Mouse (Mus musculus) Patski (cell line): ENCODE data around the gene Slc26a8. TPM values are rescaled to one million over a fixed set of nuclear protein-coding genes. Genes with fewer than 3 reads are reported as not detected.

Experiments
- ATAC-seq: fragments of 100-300 bp; one replicate; pipeline ENCODE4 v1.8.0; 2021
- CTCF ChIA-PET: fragments of 350-600 bp; sonication (Branson Sonifier 250); formaldehyde crosslinking; loops from one replicate; lab custom pipeline; 2022; ENCODE audit warnings: inconsistent platforms; lab: Charles Lee
- POLR2A ChIA-PET: fragments of 350-600 bp; sonication (Branson Sonifier 250); formaldehyde crosslinking; loops from one replicate; lab custom pipeline; 2022; ENCODE audit warnings: antibody characterized with exemption, inconsistent platforms; lab: Charles Lee
- DNase-seq: peaks from one replicate; pipeline ENCODE4 v3.0.0-alpha.2; 2011; ENCODE audit warnings: low read depth, low spot score
- H3K27me3 ChIP-seq: fragments of 371-371 bp; one replicate; pipeline ENCODE4 v1.5.1; 2021
- CTCF ChIP-seq: fragments of 100-300 bp; IDR thresholded peaks from one replicate; pipeline ENCODE4 v1.5.1; 2021
- in situ Hi-C: fragments of 300-500 bp; cut with MboI; formaldehyde crosslinking; loops from 3 replicates; pipeline ENCODE4 v1.11.1; 2018; ENCODE audit warnings: low pct_unique_long_range_greater_than_20kb, mixed read lengths
- polyA plus RNA-seq: library from polyadenylated mRNA; unstranded; gene quantifications from one replicate; pipeline ENCODE4 v1.2.3, GENCODE M21; 2021

Gene Slc26a8
- polyA plus RNA-seq, 1 experiment from 2014 or later, result 0.73 TPM

GRCm38 (mm10) chr17:28691687-28692340 is 1.8 kb upstream of the Slc26a8 start:
- in situ Hi-C loops, result no loop called here
- no peaks in the 10 kb centered on the region for H3K27me3 ChIP-seq
- POLR2A ChIA-PET, result interaction anchor here (0.7 to 1.8 kb wide), 4 partner anchors 12 to 109 kb away, joined by 3 to 5 read pairs (median 5); partner anchors contain the start of gene Brpf3
- CTCF ChIA-PET, result interaction anchor here (1.3 to 2.7 kb wide), 9 partner anchors 10 to 235 kb away, joined by 3 to 9 read pairs (median 4); no protein-coding TSS in a partner anchor
- DNase-seq (no peak), ATAC-seq (peak; percentile 42)
- TF ChIP-seq CTCF, result peak; percentile 33

DNA sequence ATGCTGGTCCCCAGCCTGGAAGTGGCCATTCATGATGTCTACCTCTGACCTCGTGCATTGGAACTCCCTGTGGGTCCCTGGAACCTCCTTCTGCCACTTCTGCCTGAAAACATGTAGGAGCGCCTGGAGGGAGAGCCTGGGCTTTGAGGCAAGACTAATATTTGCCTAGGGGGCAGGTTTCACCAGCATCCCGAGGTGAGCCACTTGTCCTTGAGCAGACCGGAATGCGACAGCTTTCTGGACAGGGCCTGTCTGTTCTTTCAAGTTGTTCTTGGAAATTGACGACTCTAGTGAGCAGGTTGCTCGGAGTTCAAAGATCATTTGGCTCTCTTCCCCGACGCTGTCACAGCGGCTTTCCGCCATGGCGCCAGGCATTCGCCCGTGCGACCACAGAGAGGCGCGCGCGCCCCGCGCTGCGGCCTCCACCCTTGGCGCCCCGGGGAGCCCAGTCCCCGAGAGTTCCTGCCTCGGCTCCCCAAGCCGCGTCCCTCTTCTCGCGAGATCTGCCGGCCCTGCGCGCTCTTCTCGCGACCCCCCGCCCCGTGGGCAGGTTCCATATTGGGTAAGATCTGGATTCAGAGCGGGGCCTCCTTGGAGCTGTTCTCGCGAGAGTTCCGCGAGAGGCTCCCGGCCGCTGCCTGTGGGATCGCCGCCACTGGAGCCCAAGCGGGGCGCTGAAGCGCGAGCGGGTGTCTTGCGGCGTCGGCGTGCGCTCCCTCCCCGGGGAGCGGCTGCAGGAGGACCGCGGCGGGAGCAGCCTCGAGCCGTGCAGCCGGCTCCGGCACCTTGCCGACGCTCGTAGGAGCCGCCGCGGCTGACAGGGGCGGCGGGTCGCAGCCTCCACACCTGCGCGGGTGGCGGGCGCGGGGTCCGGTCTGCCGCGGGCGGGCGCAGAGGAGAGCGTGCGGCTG is 998 bp upstream of the Slc26a8 start, which contains the start of gene Mapk14:
Gene Mapk14 (plus strand): TSS at position 554 of the 911 bp plus-strand sequence.
- POLR2A ChIA-PET, result interaction anchor here (1.5 to 1.8 kb wide), 2 partner anchors 13 to 15 kb away, joined by 5 read pairs; no protein-coding TSS in a partner anchor
- ATAC-seq, result peak; percentile 79
- CTCF ChIA-PET, result interaction anchor here (1.4 to 2.7 kb wide), 6 partner anchors 11 to 234 kb away, joined by 4 to 6 read pairs (median 4); no protein-coding TSS in a partner anchor
- in situ Hi-C loops, result no loop called here
- peak; percentile 100 for TF ChIP-seq CTCF
- H3K27me3 ChIP-seq, result no peaks in the 10 kb centered on the region
- DNase-seq, result peak; percentile 93

DNA sequence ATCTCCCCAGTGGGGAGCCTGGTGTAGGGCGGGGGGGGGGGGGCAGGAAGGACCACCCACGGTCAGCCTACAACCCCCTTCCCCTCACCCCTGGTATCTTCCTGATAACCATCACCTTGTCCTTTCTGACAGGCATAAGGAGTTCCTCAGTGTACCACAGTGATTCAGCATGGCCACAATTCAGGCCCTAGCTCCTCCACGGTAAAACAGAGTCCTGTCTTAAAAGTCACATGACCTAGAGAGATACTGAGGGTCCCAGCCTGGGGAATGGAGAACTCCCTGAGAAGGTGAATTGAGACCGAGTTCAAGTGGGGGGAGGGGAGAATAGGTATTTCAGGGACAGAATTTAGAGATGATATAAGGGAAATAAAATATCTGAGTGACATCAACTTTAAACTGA is 2.7 kb downstream of the Slc26a8 start:
- in situ Hi-C loops, result no loop called here
- ChIA-PET CTCF (interaction anchor here (1.0 kb wide), 1 partner anchor 74 kb away, joined by 3 read pairs; no protein-coding TSS in a partner anchor), POLR2A (interaction anchor here (0.6 kb wide), 1 partner anchor 113 kb away, joined by 4 read pairs; no protein-coding TSS in a partner anchor)
- ATAC-seq (no peak), DNase-seq (no peak)
- TF ChIP-seq CTCF, result no peak
- no peaks in the 10 kb centered on the region for H3K27me3 ChIP-seq

DNA sequence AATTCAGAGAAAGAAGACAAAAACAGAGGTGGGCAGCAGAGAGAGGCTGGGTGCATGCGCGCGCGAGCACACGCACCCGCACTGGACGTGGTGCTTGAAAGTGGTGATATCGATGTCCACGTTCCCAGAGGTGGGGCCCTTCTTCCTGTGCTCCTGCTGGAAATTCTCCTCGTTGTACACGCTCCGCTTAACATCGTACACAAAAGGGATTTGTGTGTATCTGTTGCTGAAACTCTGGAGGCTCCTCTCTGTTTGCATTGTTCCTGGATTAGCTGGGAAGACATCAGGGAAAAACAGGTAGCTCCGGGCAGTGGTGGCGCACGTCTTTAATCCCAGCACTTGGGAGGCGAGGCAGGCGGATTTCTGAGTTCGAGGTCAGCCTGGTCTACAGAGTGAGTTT is 5.4 kb downstream of the Slc26a8 start:
- ATAC-seq (no peak), DNase-seq (no peak)
- in situ Hi-C loops, result no loop called here
- peaks cover 3% of the 10 kb centered on the region for H3K27me3 ChIP-seq
- CTCF ChIA-PET, result no interaction called here
- TF ChIP-seq CTCF, result no peak
- POLR2A ChIA-PET, result no interaction called here

DNA sequence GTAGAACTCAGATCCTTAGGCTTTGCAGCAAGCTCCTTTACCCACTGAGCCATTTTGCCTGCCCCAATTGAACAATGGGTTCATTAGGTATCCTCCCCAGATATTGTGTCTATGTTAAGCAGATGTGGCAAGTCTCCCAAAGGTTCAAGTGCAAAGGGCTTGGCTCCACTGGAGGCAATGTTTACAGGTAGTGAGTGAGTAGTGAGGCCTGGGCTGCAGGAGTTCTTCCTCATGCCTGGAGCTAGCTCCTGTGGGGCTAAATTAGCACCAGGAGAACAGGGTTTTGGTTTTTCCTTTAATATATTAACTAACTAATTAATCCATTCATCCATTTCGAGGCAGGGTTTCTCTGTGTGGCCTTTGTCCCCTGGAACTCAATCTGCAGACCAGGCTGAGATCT is 6.4 kb downstream of the Slc26a8 start:
- peaks cover 3% of the 10 kb centered on the region for H3K27me3 ChIP-seq
- DNase-seq (no peak), ATAC-seq (no peak)
- no peak for TF ChIP-seq CTCF
- in situ Hi-C loops, result no loop called here
- POLR2A ChIA-PET, result no interaction called here
- CTCF ChIA-PET, result no interaction called here

- DNase-seq, result no peak
- POLR2A ChIA-PET, result no interaction called here
- in situ Hi-C loops, result no loop called here
Measured at GRCm38 (mm10) chr17:28682311-28683084, 7.5 kb downstream of the Slc26a8 start.

DNA sequence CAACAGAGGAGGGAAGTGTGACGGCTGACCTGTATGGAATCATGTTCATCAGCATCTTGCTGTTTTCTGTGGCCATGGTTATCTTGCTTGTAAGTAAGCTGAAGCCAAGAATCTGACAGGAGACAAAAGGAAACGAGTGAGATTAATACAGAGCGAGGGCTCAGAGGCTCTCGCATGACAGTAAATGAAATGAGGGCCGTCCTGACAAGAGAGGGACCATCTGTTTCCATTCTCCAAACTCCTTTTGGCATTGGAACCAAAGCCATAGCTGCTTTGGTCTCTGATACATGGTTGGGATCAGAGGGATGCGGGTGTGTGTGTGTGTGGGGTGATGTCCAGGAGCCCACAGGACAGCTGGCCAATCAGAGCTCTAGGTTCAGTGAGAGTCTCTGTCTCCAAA is 30.5 kb downstream of the Slc26a8 start:
- ATAC-seq, result no peak
- no peaks in the 10 kb centered on the region for H3K27me3 ChIP-seq
- in situ Hi-C loops, result no loop called here
- no peak for DNase-seq
- ChIA-PET POLR2A (no interaction called here), CTCF (no interaction called here)
- TF ChIP-seq CTCF, result no peak

More at GRCm38 (mm10) chr17:28682311-28683084, 7.5 kb downstream of the Slc26a8 start:
- CTCF ChIA-PET, result no interaction called here
- no peak for TF ChIP-seq CTCF
- peaks cover 3% of the 10 kb centered on the region for H3K27me3 ChIP-seq
- ATAC-seq, result no peak

- no peaks in the 10 kb centered on the region for H3K27me3 ChIP-seq
- TF ChIP-seq CTCF, result no peak
- in situ Hi-C loops, result no loop called here
- DNase-seq (no peak), ATAC-seq (no peak)
- CTCF ChIA-PET, result no interaction called here
- POLR2A ChIA-PET, result no interaction called here
Measured at GRCm38 (mm10) chr17:28657936-28658335, 32.1 kb downstream of the Slc26a8 start.

GRCm38 (mm10) chr17:28650268-28650667 is 39.8 kb downstream of the Slc26a8 start:
- in situ Hi-C loops, result no loop called here
- DNase-seq, result no peak
- no peaks in the 10 kb centered on the region for H3K27me3 ChIP-seq
- POLR2A ChIA-PET, result no interaction called here
- TF ChIP-seq CTCF, result no peak
- ATAC-seq, result no peak
- CTCF ChIA-PET, result interaction anchor here (1.0 kb wide), 1 partner anchor 59 kb away, joined by 3 read pairs; no protein-coding TSS in a partner anchor
